Mouse (Mus musculus) forelimb bud, embryonic 11.5 days (tissue): ENCODE measurements around the gene Mpdu1.
"Not testable (repeated sequence)": the region's sequence is repeated elsewhere in the genome, so short reads cannot be mapped to it uniquely, and the experiment has no call there.

Source experiments
- DNase-seq: peaks from one replicate; pipeline ENCODE4 v3.0.0-alpha.2; 2012; ENCODE audit warnings: low read depth, low spot score

The Mpdu1 gene

GRCm38 (mm10) chr11:69662213-69662966, at the start of gene Mpdu1:
Gene Mpdu1 (minus strand): TSS chr11:69662642.
- peak; percentile 98 for DNase-seq

DNA sequence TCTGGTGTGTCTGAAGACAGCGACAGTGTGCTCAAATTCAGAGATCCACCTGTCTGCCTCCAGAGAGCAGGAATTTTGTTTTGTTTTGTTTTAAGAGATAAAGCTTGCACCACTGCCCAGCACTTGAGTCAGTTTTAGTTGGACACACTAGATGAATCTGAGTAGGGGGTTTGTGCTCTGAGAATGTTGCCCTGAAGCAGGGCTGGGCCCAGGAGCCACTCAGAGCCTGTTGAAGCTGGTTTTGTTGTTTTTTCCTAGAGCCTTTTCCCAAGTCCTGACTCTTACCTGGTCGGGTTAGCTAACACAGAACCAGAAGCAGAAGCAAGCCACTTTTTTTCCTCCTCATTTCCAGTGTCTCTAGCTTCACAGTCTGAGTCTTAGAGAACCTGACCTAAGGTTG, 48.6 kb upstream of the Mpdu1 start:
- no peak for DNase-seq

GRCm38 (mm10) chr11:69710470-69710869, 48.0 kb upstream of the Mpdu1 start:
- DNase-seq: no peak

DNA sequence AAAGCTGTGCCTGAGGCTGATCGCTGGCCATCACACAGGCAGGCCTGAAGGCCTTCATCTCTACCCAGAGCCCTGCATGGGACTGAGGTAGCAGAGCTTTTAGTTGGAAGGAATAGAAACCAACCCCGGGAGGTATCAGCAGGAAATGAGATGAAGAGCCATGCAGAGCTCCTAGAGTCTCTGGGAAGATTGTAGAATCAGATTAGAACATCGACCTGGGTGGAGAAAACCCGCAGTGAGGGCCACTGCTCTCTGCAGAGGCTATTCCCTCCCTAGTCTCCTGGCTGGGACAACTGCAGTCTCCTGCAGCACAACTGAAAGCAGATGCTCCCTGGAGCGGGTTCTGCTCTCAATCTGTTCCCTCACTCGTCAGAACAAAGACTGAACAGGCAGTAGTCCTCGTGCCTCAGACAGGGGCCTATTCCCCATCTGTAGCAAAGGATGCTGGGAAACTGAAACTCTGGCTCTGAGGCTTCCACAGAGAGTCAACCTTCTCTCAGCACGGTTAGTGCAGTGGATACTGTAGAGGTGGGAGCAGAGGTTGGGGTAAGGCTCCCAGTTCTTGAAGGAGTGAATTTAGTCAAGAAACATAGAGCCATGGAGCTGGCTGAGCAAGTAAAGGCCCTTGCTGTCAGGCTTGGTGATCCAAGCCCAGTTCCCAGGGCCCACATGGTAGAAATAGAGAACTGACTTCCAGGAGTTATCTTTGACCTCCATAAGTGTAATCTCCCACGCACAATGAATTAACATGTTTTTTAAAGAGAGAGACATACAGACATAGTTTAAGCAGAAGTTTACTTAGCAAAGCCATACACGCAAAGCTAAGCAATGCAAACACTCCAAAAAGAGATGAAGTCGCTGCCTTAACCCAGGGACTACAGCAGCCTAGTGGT, 47.4 kb upstream of the Mpdu1 start:
- no peak for DNase-seq

DNA sequence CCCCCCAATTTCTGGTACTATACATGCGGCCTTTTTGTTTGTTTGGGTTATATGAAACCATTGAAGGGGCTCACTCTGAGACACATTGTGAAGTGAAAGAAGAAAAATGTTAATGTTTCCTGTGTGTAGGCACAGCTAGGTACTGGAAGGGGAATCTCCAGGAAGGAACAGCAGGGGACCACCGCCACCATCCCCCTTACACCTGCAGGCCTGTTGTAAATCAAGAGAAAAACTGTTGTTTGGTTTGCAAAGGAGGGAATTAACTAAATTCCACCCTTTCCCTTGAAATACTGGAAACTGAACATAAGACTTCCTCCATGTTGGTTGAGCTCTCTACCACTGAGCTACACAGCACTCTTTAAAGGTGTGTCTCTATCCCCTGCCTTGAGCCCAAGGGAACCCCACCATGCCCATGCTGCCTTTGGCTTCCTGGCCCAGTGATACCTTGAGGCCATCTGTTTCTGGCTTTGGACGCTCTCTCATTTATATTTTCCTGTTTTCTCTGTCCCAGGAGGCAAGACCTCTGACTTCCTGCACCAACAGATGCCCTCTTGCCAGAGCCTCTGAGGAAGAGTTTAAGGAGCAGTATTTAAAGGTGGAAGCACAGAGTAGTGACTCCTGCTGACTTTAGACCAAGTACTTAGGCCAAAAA, 46.3 kb upstream of the Mpdu1 start:
- DNase-seq: no peak

DNA sequence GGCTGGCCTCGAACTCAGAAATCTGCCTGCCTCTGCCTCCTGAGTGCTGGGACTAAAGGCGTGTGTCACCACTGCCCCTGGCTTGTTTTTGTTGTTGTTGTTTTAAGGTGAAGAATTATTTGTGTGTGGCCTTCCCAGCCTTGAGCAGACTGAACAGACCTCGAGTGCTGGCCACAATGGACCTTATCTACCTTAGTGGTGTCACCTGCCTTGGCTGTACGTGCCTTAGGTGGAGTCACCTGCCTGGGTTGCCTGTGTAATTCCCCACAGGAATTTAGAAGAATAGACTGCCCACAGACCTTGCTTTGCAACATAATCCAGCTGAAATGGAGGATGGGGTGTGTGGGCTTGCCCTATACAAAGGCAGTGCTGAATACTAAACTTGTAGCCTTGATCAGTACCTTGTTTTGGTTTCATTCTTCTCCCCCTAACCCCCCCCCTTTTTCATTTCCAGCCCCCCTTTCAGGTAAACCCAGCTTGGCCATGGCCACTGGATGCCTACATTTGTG, 45.5 kb upstream of the Mpdu1 start:
- no peak for DNase-seq

DNA sequence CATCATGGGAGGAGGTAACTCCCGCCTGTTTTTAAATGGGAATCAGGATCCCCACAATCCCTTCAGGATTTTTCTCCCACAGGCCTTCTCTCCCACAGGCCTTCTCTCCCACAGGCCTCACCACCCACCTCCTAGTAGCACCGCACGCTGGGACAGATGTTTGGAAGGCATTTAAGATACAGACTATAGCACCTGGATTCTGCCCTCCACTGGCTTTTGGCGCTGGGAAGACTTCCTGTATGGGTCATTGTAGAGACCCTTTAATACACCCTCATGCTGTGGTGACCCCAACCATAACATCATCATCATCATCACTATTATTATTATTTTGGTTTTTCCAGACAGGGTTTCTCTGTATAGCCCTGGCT, 45.0 kb upstream of the Mpdu1 start:
- no peak for DNase-seq

GRCm38 (mm10) chr11:69706775-69707479, 44.5 kb upstream of the Mpdu1 start:
- no peak for DNase-seq

DNA sequence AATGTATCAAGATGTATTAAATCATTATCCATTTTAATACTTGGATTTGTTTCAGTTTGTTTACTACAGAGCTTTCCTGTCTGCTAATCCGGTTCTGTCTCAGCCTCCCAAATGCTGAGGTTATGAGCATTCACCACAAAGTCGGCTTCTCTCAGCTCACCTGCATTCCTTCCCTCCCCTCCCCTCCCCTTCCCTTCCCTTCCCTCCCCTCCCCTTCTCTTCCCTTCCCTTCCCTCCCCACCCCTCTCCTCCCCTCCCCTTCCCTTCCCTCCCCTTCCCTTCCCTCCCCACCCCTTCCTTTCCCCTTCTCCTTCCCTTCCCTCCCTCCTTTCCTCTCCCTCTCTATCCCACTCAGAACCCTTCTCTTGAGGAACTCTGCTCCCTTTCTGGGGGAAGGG, 42.2 kb upstream of the Mpdu1 start:
- no peak for DNase-seq

DNA sequence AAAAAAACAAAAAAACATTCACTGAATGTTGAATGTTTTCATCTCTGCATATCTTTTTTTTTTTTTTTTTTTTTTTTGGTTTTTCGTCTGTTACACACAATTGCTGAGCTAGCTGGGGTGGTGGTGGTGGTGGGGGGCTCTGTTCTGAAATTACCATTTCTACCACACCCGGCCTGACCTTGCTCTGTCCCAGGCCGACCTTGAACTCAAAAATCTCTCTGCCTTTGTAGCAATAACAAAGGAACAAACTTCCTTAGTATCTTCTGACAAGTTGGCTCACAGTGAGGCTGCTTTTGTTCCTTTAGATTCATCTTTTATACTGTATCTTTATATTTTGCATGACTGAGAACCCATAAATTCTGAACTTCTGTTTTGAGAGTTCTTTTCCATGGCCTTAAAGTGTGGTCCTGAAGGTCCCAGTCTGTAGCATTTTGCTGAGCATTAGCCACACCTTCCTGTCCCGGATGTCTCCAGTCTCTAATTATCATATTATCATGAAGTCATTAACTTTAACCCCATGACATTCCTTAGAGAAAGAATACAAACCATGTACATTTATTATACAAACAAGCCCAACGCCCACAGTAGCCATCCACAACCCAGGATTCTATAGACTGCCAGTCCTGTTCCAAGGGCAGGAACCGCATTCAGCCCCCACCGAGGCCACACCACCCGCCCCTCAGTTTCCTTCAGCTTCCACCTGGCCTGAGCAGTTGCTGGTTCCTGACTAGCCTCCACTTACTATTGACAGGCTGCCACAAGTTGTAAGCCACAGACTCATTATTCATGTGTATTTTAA, 41.6 kb upstream of the Mpdu1 start:
- DNase-seq: no peak

DNA sequence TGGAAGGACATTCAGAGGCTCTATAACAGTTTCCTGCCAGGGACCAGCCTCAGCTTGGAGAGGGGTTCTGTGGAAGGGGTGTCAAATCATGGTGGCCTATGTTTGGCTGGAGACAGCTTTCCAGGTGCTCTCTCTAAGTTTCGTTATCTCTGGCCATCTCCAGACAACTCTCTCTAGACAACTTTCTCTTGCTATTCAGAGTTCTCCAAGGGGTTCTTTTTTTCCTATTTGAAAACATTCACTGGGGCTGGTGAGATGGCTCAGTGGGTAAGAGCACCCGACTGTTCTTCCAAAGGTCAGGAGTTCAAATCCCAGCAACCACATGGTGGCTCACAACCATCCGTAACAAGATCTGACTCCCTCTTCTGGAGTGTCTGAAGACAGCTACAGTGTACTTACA, 40.9 kb upstream of the Mpdu1 start:
- not testable (repeated sequence) for DNase-seq

GRCm38 (mm10) chr11:69702886-69703285, 40.4 kb upstream of the Mpdu1 start:
- not testable (repeated sequence) for DNase-seq

DNA sequence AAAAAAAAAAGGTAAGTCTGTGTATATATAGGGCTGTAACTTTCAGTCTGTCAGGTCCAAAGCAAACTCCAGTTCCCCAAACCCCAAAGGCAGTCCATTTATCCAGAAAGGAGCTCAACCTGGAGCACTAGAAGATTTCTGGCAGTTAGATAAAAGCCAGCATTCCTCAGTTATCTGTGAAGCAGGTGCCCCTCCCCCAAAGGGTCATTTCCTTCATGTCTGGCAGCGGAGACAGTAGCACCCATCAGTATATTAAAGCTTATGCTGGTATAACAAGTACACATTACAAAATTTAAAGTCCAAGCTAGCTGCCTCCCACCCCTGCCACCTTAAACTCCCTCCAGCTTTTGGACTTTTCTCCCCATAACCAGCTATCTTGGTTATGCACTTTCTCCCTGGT, 37.2 kb upstream of the Mpdu1 start:
- no peak for DNase-seq

- DNase-seq: no peak
Observed at GRCm38 (mm10) chr11:69698574-69698973, 36.1 kb upstream of the Mpdu1 start.

DNA sequence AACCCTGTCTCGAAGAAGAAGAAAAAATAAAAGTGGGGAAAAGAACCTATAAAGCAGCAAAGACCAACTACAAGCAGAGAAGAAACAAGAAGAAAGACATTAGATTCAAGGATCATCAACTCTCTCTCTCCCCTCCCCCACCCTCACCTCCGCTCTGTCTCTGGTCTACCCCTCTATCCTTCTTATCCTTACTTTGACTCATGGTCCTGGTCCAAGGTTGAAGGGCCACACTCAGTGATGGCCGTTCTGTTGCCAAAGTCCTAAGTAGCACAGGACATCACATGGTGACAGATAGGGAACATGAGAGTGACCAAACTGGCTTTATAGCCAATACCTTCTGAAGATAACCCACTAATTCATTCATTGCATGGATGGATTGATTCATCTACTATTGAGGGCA, 35.0 kb upstream of the Mpdu1 start:
- DNase-seq: no peak

DNA sequence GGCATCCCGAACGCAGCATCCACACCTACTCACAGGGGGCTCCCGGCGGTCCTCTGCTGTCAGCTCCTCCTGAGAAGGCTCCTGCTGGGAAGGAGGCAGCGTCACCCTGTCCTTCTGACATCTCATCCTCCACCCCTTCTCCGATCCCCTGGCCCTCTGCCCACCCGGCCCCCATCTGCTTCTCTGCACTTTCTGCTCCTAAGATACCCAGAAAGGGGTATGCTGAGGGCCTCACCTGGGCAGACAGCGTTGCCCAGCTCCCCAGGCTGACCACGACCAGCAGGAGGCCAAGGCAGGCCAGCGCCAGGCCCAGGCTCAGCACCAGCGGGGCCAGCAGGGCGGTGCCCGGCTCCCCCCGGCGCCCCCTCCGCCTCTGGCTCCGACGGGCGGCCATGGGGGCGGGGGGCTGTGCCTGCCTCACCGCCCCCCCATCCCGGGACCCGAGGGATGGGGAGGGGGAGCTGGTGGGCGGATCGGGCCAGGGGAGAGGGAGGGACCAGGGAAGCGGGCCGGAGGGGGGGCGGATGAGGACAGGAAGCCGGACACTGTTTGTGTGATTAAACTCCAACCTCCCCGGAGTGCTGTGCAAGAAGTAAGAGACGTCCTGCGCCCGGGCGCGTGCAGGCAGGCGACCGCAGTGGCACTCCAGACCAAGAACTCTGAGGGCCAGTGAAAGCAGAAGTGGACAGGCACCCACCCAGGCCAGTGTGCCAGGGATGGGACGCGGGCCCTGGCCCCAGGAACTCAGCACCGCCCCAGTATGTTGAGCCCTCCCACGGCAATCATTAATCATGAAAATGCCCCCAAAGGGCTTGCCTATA, 33.1 kb upstream of the Mpdu1 start, which contains the start of the genes Tnfsf12 and Tnfsfm13:
Gene Tnfsf12, minus strand, starts transcription at position 489 of the 821 bp plus-strand sequence.
Gene Tnfsfm13, minus strand, starts transcription at position 738 of the 821 bp plus-strand sequence.
- no peak for DNase-seq

DNA sequence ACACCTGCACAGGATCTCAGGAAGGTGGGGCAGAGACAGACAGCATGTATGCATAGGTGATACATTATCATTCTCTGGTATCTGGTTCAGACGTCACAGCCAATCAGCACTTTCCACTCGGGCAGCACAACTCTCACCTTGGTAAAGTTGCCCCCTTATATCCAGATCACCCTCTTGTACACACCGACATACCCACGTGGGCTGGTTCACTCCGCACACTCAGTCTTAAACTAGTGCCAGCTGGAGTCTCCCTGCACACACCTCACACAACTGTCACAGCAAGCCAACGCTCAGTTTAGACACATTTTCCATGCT, 32.6 kb upstream of the Mpdu1 start:
- DNase-seq: no peak

DNA sequence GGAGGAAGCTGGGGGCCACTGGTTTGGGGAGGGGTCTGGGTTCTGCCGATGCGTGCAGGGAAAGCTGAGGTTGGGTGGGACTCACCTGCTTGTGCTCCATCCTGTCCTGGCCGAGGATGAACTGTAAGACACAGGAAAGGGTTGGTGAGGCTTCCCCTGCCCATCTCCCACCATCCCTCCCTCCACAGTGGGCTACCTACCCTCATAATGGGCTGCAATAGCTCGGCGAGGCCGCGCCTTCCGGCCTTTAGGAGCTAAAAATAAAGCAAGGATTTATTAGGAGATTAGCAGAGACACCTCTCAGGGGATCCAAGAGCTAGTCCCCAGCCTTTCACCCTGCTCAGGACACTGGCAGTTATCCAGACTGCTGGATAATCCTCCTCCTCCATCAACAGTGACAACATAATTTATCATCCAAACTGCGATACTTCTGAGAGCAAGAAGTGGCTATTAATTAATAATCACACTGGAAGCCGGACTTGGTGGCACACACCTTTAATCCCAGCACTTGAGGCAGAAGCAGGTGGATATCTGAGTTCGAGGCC, 31.1 kb upstream of the Mpdu1 start:
- no peak for DNase-seq

- no peak for DNase-seq
Observed at GRCm38 (mm10) chr11:69692863-69693262, 30.4 kb upstream of the Mpdu1 start.
